Mouse (Mus musculus): Measurements from ENCODE around the gene Olfml2a.
"Not testable (repeated sequence)": the region's sequence is repeated elsewhere in the genome, so short reads cannot be mapped to it uniquely, and the experiment has no call there.

Olfml2a gene

GRCm38 (mm10) chr2:39006149-39006730, 74.5 kb downstream of the Olfml2a start:
- ATAC-seq (ENCODE audit: insufficient number of reproducible peaks, low FRiP score, low TSS enrichment): no peak

DNA sequence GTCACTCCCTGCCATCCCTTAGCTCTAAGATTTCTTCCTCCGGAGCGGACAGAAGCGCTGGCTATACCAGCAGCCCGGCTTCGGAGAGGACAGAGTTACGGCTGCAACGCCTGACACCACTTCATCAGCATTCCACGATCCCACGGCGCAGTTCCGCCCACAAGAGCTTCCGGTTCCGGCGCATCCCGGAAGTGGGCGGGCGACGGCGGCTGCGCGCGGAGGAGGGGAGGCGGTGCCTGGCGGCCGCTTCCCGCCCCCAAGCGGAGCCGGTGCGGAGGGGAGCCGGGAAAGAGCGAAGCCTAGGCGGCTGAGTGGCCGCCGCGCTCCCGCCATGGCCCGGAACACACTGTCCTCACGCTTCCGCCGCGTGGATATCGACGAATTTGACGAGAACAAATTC, 76.1 kb downstream of the Olfml2a start:
- peak; percentile 75 for ATAC-seq (ENCODE audit: insufficient number of reproducible peaks, low FRiP score, low TSS enrichment)

- peak; percentile 28 for ATAC-seq (ENCODE audit: insufficient number of reproducible peaks, low FRiP score, low TSS enrichment)
These were observed 76.6 kb downstream of the Olfml2a start for GRCm38 (mm10) chr2:39008350-39008851.

- no peak for ATAC-seq (ENCODE audit: insufficient number of reproducible peaks, low FRiP score, low TSS enrichment)
These were observed 77.2 kb downstream of the Olfml2a start for GRCm38 (mm10) chr2:39008954-39009365.

GRCm38 (mm10) chr2:39010144-39010543, 78.4 kb downstream of the Olfml2a start:
- ATAC-seq (ENCODE audit: insufficient number of reproducible peaks, low FRiP score, low TSS enrichment): not testable (repeated sequence)

GRCm38 (mm10) chr2:39011264-39011663, 79.5 kb downstream of the Olfml2a start:
- ATAC-seq (ENCODE audit: insufficient number of reproducible peaks, low FRiP score, low TSS enrichment): no peak

DNA sequence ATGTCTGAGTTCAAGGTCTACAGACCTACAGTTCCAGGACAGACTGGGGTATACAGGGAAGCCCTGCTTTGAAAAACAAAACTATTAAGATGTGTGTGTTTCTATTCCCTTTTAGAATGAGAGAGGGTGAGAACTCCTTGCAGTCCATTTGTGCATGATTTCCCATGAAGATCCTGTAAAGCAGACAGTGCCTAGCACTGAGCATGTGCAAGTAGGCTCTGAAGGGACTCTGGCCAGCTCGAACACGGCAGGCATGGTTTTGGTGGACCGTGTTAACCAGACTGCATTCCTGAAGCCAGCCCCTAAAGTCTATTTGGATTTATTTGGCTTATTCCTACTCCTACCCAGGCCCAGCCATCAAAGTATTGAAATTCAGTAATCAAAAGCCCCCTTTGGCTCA, 80.2 kb downstream of the Olfml2a start:
- ATAC-seq (ENCODE audit: insufficient number of reproducible peaks, low FRiP score, low TSS enrichment): no peak

DNA sequence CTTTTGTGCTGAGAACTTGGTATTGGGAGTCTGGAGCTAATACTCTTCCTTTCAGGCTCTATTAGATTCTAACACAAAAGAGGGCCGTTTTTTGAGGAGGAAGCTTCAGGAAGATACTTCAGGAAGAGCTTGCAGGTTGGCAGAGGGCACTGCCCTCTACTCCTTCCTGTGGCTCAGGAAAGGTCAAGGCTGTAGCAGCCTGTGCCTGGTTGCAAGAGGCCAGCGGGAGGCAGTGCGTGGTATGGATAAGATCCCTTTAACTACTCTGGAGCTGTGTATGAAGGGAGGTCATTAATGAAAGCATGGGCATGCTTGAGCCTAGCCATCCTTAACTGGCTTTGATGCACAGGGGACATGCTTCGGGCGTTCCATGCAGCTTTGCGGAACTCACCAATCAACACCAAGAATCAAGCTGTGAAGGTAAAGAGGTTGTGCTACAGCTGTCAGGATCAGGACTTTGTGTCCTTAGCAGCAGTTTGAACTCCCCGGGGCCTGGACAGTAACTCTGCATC, 81.0 kb downstream of the Olfml2a start:
- no peak for ATAC-seq (ENCODE audit: insufficient number of reproducible peaks, low FRiP score, low TSS enrichment)

All from cerebellum, adult (tissue).